Mouse (Mus musculus) forebrain, embryonic 13.5 days (tissue): ENCODE measurements around the gene Sall1. TPM values are rescaled to one million over a fixed set of nuclear protein-coding genes. Genes with fewer than 3 reads are reported as not detected.

Source experiments
- ATAC-seq: fragments of 200-750 bp; cut with Nextera tagmentation; 2 replicates; pipeline ENCODE4 v1.8.0; 2017
- H3K27ac ChIP-seq: fragments of 300-500 bp; sonication (generic); 2 replicates; pipeline ENCODE4 v1.5.1; 2015; ENCODE audit warnings: inconsistent platforms, mild to moderate bottlenecking, moderate library complexity
- H3K27me3 ChIP-seq: fragments of 300-500 bp; sonication (generic); 2 replicates; pipeline ENCODE4 v1.6.1; 2015; ENCODE audit warnings: mild to moderate bottlenecking, inconsistent platforms
- H3K36me3 ChIP-seq: fragments of 300-500 bp; sonication (generic); 2 replicates; pipeline ENCODE4 v1.6.1; 2015; ENCODE audit warnings: mild to moderate bottlenecking, inconsistent platforms; ENCODE audit not compliant: poor library complexity, severe bottlenecking
- H3K4me1 ChIP-seq: fragments of 300-500 bp; sonication (generic); 2 replicates; pipeline ENCODE4 v1.6.1; 2015; ENCODE audit warnings: inconsistent platforms
- H3K4me2 ChIP-seq: fragments of 300-500 bp; sonication (generic); 2 replicates; pipeline ENCODE4 v1.6.1; 2015; ENCODE audit warnings: inconsistent platforms, mild to moderate bottlenecking, moderate library complexity
- H3K4me3 ChIP-seq: fragments of 300-500 bp; sonication (generic); 2 replicates; pipeline ENCODE4 v1.5.1; 2015; ENCODE audit warnings: mild to moderate bottlenecking, inconsistent platforms
- H3K9ac ChIP-seq: fragments of 300-500 bp; sonication (generic); 2 replicates; pipeline ENCODE4 v1.6.1; 2015; ENCODE audit warnings: mild to moderate bottlenecking, inconsistent platforms
- H3K9me3 ChIP-seq: fragments of 300-500 bp; sonication (generic); replicated peaks from 2 replicates; pipeline ENCODE4 v1.6.1; 2016; ENCODE audit warnings: inconsistent platforms
- WGBS: fragments of 180-500 bp; shearing (Covaris S2); methylation state at CpG from one replicate; pipeline ENCODE4 v1.1.7; 2015; 5-methylcytosine and 5-hydroxymethylcytosine counted together
- polyA plus RNA-seq: library from polyadenylated mRNA; unstranded; fragments of >200 nt; fragmentation: Nextera tagmentation; extraction: Ambion mirVana; gene quantifications from 2 replicates; pipeline ENCODE4 v1.2.1, GENCODE M21; 2015

Gene Sall1
- 26.2 and 27.4 TPM in 2 replicates for polyA plus RNA-seq

DNA sequence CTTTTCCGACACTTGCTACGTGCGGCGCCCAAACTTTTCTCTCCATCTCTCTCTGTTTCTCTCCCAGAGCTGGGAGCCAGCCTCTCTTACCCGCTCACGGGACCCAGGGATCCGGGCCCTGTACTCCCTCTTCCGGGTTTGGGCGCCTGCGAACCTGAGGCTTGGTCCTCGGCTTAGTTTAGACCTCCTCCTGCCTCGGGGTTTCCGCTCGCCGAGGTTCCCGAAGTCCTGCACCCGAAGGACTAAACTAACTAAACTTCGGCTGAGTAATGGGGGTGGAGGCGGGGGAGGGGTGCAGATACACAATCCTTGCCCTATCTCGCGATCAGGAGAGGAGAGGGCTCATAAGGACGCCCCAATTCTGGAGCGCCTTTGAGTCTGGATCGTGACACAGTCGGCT lies at the start of gene Sall1:
TSS of gene Sall1 (minus strand) at position 223 of the 400 bp plus-strand sequence.
- no peak; the same call in 1 of the 2 replicates for ATAC-seq
- Histone ChIP-seq H3K4me3 (peak within 1 kb of the TSS; percentile 71), H3K4me2 (peak within 1 kb of the TSS; percentile 73), H3K9ac (peak within 1 kb of the TSS; percentile 98), H3K27ac (peak within 1 kb of the TSS; percentile 97), H3K27me3 (peaks cover 24% of the 10 kb centered on the region), H3K36me3 (0 out of 2 replicates have a peak, but pooled peaks cover 3% of the 10 kb centered on the region), H3K4me1 (peaks cover 61% of the 10 kb centered on the region), H3K9me3 (no peaks in the 10 kb centered on the region)
- WGBS = 0% methylated on average over 25 of the region's 25 CpGs

DNA sequence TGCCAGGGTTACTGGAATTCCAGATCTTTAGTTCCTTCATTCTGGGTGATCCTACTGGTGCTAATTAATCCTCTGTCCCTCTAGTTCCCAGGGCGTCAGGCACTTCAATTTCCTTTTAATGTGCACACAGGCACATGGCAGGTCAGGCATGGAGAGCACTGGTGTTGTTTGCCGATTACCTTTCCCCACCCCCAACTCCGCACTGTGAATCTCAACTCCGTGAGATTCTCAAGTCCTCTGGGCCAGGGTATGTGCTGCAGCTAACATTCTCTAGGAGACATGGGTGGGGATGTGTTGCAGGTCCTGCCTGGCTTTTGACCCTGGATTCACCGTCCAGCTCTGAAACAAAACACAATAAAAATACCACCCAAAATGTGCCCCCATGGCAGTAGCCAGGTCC lies 46.0 kb upstream of the Sall1 start:
- Histone ChIP-seq H3K27ac (no peak overlapping the region), H3K9ac (no peak overlapping the region), H3K4me1 (peaks cover 8% of the 10 kb centered on the region), H3K27me3 (no peaks in the 10 kb centered on the region), H3K4me2 (no peak overlapping the region), H3K4me3 (no peak overlapping the region), H3K9me3 (0 out of 2 replicates have a peak, but pooled peaks cover 3% of the 10 kb centered on the region), H3K36me3 (no peaks in the 10 kb centered on the region)
- 31% methylated on average over 5 of the region's 5 CpGs for WGBS
- ATAC-seq = no peak

DNA sequence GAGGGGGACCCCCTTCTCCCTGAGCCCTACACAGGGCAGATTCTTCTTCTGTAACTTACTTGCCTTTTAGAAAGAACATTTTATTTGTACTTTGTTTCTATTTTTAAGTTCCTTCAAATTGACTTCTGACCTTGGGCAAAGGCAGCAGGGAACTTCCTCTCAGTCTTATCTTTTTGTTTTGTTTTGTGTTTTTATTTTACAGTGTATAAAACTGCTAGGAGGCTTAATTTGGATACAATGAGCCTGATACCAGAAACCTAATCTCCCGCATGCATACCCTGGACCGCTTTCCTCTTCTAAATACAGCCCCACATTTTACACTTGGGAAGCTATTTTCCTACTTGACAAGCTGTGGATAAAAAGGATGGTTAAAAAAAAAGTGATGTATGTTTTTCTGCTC lies 35.2 kb upstream of the Sall1 start:
- no peak overlapping the region for H3K9ac ChIP-seq
- H3K4me2 ChIP-seq = no peak overlapping the region
- H3K27me3 ChIP-seq = no peaks in the 10 kb centered on the region
- H3K4me1 ChIP-seq = no peaks in the 10 kb centered on the region
- 90% methylated on average over 2 of the region's 2 CpGs for WGBS
- H3K9me3 ChIP-seq = no peaks in the 10 kb centered on the region
- no peak for ATAC-seq
- no peaks in the 10 kb centered on the region for H3K36me3 ChIP-seq
- no peak overlapping the region for H3K4me3 ChIP-seq
- H3K27ac ChIP-seq = no peak overlapping the region

DNA sequence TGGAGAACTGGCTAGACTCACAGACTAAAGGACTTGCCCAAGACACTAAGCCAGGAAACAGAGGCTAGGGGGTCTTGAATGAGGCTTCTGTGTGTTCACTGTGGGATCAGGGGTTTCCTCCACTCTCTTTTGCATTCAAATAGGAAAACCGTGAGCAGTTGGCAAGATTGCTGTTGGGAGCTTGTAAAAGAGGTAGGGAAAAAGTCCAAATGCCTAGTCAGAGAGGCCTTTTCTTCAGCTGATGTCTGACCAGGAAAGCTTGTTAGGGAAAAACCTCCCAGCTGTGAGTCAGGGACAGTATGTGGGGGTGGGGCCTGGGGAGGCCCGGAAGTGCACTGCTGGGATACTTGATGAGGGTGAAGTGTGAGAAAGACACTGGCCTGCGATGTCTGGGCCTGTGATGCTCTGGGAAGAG lies 29.0 kb upstream of the Sall1 start:
- H3K27ac ChIP-seq = peak overlapping the region; percentile 69
- H3K9ac ChIP-seq = no peak overlapping the region
- H3K4me1 ChIP-seq = peaks cover 10% of the 10 kb centered on the region
- peak; percentile 65; the same call in 1 of the 2 replicates for ATAC-seq
- H3K9me3 ChIP-seq = no peaks in the 10 kb centered on the region
- H3K4me3 ChIP-seq = no peak overlapping the region
- no peak overlapping the region for H3K4me2 ChIP-seq
- H3K36me3 ChIP-seq = no peaks in the 10 kb centered on the region
- WGBS = 11% methylated on average over 3 of the region's 3 CpGs
- H3K27me3 ChIP-seq = no peaks in the 10 kb centered on the region

DNA sequence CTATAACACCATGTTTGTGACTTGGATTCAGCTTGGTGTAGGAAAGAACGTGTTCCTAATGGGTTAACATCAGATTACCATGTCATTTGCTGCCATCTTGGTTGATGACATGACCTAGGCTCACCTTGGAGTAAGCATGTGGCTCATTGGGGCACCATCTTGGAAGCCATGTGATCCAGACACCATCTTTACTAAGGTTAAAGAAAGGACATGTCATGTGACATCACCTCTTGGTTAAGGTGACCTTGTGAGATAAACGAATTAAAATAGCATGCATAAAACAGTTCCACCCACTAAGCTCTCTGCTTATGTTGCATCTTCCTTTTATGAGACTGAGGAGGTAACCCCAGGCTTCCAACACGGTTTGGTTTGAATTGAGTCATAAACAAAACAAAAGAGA lies 23.5 kb upstream of the Sall1 start:
- Histone ChIP-seq H3K4me2 (no peak overlapping the region), H3K9me3 (no peaks in the 10 kb centered on the region), H3K36me3 (no peaks in the 10 kb centered on the region), H3K4me3 (no peak overlapping the region), H3K27me3 (no peaks in the 10 kb centered on the region), H3K27ac (no peak overlapping the region), H3K4me1 (peaks cover 16% of the 10 kb centered on the region), H3K9ac (no peak overlapping the region)
- no peak for ATAC-seq
- WGBS = 81% methylated on average over 3 of the region's 3 CpGs

DNA sequence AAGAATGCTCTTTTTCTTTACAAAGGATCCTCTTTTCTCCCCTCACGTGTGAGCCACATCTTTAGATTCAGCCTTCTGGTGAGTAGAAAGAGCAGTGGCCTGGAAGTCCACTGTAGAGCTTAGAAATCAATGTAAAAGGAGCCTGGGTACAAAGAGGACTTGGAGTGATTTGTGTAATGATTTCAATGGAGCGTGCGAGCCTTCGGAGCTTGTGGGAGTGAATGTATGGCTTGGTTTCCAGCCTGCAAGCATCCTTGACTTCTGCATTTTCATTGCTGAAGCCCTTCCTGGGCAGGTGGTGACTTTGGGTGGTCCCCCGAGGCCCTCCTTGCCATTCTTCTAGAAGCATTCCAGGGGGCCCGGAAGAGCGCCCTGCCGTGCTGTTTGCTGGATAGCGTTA lies 20.1 kb upstream of the Sall1 start:
- WGBS = 19% methylated on average over 9 of the region's 9 CpGs
- ATAC-seq = no peak
- no peaks in the 10 kb centered on the region for H3K27me3 ChIP-seq

DNA sequence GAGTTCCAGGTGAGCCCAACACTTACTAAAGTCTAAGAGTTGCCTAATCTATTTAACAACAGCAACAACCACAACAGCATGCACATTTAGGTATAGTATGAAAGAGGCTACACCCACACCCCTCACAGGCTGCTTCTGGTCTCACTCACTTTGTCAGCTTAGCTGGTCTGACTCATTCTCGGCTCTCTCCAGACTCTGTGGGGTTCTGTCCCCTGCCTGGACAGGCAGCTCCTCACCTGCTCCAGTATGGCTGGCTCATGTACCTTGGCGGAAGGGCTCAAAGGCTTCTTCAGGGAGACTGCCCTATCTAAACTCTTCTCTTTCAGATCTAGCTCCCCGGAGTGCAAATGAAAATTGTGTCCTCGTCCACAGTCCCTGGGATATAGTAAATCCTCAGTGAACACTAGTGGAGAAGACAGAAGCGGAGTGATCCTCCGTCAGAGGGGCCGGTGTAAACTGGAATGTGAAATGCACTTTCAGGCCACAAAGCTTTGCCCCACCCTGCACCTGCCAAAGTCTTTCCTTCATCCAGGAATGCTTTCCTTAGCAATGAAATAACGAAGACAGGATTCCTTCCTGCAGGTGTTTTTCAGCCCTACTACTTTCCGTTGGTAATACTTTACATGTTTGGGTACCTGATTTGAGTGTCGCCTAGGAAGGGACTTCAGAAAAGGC lies 19.5 kb upstream of the Sall1 start:
- Histone ChIP-seq H3K36me3 (no peaks in the 10 kb centered on the region), H3K4me1 (peaks cover 28% of the 10 kb centered on the region), H3K9me3 (no peaks in the 10 kb centered on the region), H3K4me2 (no peak overlapping the region), H3K27me3 (no peaks in the 10 kb centered on the region), H3K4me3 (no peak overlapping the region), H3K27ac (no peak overlapping the region), H3K9ac (no peak overlapping the region)
- WGBS = 64% methylated on average over 10 of the region's 10 CpGs
- no peak for ATAC-seq

More for the DNA sequence above, 20.1 kb upstream of the Sall1 start:
- Histone ChIP-seq H3K9ac (no peak overlapping the region), H3K4me1 (peaks cover 25% of the 10 kb centered on the region), H3K27ac (no peak overlapping the region), H3K36me3 (no peaks in the 10 kb centered on the region), H3K4me2 (no peak overlapping the region), H3K4me3 (no peak overlapping the region), H3K9me3 (no peaks in the 10 kb centered on the region)

DNA sequence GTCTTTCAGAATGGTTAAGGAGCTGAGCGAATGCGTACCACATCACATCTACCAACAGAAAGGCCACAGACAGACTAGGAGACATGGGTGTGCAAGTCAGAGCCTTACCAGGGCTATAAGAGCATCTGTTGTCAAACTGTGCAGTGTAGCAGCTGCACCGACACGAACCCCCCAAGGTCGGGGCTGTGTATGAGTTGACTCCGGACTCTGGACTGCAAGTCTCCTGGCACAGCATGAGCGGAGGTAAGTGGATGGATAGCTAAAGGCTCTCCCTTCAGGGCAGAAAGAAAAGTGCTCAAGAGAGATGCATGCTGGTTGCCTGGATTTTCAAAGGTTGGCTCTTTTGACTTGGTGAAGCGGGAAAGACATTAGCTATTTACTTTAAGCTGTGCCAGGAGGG lies 16.8 kb upstream of the Sall1 start:
- no peak overlapping the region for H3K9ac ChIP-seq
- H3K27me3 ChIP-seq = no peaks in the 10 kb centered on the region
- no peak for ATAC-seq
- H3K4me2 ChIP-seq = no peak overlapping the region
- H3K4me3 ChIP-seq = no peak overlapping the region
- WGBS = 90% methylated on average over 8 of the region's 8 CpGs
- H3K9me3 ChIP-seq = no peaks in the 10 kb centered on the region
- H3K36me3 ChIP-seq = no peaks in the 10 kb centered on the region
- H3K27ac ChIP-seq = no peak overlapping the region
- H3K4me1 ChIP-seq = peaks cover 40% of the 10 kb centered on the region

DNA sequence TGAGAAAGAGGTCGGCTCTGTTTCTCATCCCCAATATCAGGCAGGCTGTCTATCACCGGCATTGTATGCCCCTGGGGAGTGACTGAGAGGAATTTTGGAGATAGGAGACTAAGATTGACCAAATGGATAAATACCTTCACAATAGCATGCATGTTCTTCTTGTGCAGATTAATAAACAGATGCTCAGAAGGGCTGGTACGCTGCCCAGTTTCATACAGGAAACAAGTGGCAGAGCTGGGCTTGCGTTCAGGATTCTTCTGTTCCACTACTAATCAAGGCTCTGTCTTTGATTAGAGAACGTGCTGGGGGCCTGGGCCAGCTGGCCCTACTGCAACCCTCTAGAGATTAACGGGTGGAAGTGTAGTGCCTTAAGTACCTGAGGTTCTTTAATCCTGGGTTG lies 15.5 kb upstream of the Sall1 start:
- H3K4me1 ChIP-seq = peaks cover 40% of the 10 kb centered on the region
- H3K9me3 ChIP-seq = no peaks in the 10 kb centered on the region
- H3K4me2 ChIP-seq = no peak overlapping the region
- 0 out of 2 replicates have a peak overlapping the region, but pooled peaks have one; percentile 19 for H3K27ac ChIP-seq
- H3K36me3 ChIP-seq = no peaks in the 10 kb centered on the region
- 39% methylated on average over 6 of the region's 6 CpGs for WGBS
- no peak overlapping the region for H3K9ac ChIP-seq
- H3K27me3 ChIP-seq = no peaks in the 10 kb centered on the region
- no peak for ATAC-seq
- H3K4me3 ChIP-seq = no peak overlapping the region

DNA sequence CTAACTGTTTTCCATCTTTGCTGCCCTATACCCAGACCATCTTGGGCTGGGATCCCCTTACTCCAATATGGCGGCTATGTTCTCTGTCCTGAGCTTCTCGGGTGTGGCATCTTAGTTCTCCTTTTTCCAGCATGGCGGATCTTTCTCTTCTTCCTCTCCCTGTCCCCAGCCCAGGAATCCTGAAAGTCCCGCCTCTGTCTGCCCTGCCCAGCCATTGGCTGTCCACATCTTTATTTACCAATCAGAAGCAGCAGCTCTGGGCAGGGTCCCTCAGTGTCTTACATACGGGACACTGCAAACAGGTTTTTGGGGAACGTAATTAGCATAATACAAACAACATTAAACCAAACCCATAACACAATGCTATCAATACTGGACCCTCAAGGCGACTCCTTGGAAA lies 8.9 kb upstream of the Sall1 start:
- Histone ChIP-seq H3K4me2 (no peak overlapping the region), H3K9ac (no peak overlapping the region), H3K36me3 (no peaks in the 10 kb centered on the region), H3K27me3 (peaks cover 8% of the 10 kb centered on the region; the same call in 1 of the 2 replicates), H3K27ac (no peak overlapping the region), H3K4me1 (peaks cover 28% of the 10 kb centered on the region), H3K4me3 (no peak overlapping the region), H3K9me3 (no peaks in the 10 kb centered on the region)
- no peak for ATAC-seq
- 94% methylated on average over 7 of the region's 7 CpGs for WGBS

DNA sequence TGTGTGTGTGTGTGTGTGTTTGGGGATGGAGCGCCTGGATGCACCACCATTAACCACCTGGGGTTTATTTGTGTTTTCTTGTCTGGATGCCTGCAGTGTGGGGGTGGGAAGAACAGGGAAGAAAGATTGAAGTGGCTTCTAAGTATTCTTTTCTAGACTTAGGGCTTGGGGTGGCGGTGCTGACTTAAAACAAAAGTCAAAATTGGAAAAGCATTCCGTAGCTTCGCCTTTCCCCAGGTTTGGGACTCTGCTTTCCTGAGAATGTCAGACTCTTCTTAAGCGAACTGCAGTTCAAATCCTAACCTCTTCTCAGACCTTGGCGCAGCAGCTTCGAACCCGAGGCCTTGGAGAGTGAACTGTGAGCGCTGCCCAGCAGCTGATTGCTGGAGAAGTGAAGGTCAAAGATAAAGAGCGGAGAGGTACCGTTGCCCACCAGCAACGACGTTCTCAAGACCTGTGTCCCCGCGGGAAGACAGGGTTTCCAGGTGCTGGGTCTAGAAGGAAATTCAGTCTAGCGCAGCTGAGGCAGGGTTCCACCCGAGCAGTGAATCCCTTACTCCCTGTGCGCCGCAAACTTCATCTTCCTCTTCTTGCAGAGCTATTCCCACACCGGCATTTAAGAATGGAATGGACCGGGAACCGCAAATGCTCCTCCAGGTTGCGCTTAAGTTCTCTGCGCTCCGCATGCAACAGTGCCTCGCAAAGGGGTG lies 2.8 kb upstream of the Sall1 start:
- WGBS = 5% methylated on average over 26 of the region's 26 CpGs
- Histone ChIP-seq H3K9ac (peak overlapping the region; percentile 98), H3K9me3 (no peaks in the 10 kb centered on the region), H3K27me3 (peaks cover 25% of the 10 kb centered on the region), H3K4me1 (peaks cover 47% of the 10 kb centered on the region), H3K36me3 (no peaks in the 10 kb centered on the region), H3K4me3 (peak overlapping the region; percentile 24), H3K27ac (peak overlapping the region; percentile 97; the same call in 1 of the 2 replicates), H3K4me2 (peak overlapping the region; percentile 73)
- ATAC-seq = no peak

DNA sequence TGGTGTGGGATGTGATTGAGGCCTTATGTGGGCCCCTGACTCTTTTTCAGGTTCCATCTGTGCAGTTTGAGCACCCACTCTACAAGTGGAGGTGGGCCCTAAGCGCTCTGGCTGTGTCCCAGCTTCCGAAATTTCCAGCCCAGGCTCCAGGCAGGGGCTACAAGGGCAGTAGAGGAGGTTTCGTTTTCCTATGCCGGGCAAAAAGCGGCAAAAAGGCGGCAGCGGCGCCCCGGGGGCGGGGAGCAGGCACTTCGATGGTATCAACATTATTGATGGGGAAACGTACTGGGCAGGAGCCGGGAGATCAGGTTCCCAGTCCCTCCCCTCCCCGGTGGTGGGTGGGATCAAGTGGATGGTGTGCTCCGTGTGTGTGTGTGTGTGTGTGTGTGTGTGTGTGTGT lies 2.3 kb upstream of the Sall1 start:
- peak overlapping the region; percentile 97 for H3K27ac ChIP-seq
- H3K9ac ChIP-seq = peak overlapping the region; percentile 98
- H3K27me3 ChIP-seq = peaks cover 25% of the 10 kb centered on the region
- H3K9me3 ChIP-seq = no peaks in the 10 kb centered on the region
- ATAC-seq = no peak
- WGBS = 2% methylated on average over 13 of the region's 15 CpGs
- no peaks in the 10 kb centered on the region for H3K36me3 ChIP-seq
- peaks cover 52% of the 10 kb centered on the region for H3K4me1 ChIP-seq
- peak overlapping the region; percentile 71 for H3K4me3 ChIP-seq
- H3K4me2 ChIP-seq = peak overlapping the region; percentile 73
